Mouse (Mus musculus) hindbrain, embryonic 14.5 days (tissue): ENCODE measurements around the gene Ddah2. TPM values are rescaled to one million over a fixed set of nuclear protein-coding genes. Genes with fewer than 3 reads are reported as not detected.

Source experiments
- ATAC-seq: fragments of 200-750 bp; cut with Nextera tagmentation; 2 replicates; pipeline ENCODE4 v1.8.0; 2017; ENCODE audit warnings: moderate number of reproducible peaks, mild to moderate bottlenecking, moderate TSS enrichment, moderate library complexity; ENCODE audit not compliant: low FRiP score
- DNase-seq: peaks from one replicate; pipeline ENCODE4 v3.0.0-alpha.2; 2015; ENCODE audit warnings: low spot score
- H3K27ac ChIP-seq: fragments of 300-500 bp; sonication (generic); 2 replicates; pipeline ENCODE4 v1.5.1; 2014; ENCODE audit warnings: mild to moderate bottlenecking, moderate library complexity
- H3K27me3 ChIP-seq: fragments of 300-500 bp; sonication (generic); 2 replicates; pipeline ENCODE4 v1.6.1; 2014; ENCODE audit warnings: mild to moderate bottlenecking, low read length, mixed read lengths; ENCODE audit not compliant: control insufficient read depth, insufficient read depth
- H3K36me3 ChIP-seq: fragments of 300-500 bp; sonication (generic); replicated peaks from 2 replicates; pipeline ENCODE4 v1.6.1; 2014; ENCODE audit not compliant: control insufficient read depth, insufficient read depth
- H3K4me1 ChIP-seq: fragments of 300-500 bp; sonication (generic); replicated peaks from 2 replicates; pipeline ENCODE4 v1.6.1; 2014; ENCODE audit warnings: antibody characterized with exemption, low read length, mixed read lengths; ENCODE audit not compliant: control insufficient read depth, insufficient read depth
- H3K4me2 ChIP-seq: fragments of 300-500 bp; sonication (generic); replicated peaks from 2 replicates; pipeline ENCODE4 v1.6.1; 2014; ENCODE audit warnings: mild to moderate bottlenecking, moderate library complexity
- H3K4me3 ChIP-seq: fragments of 300-500 bp; sonication (generic); replicated peaks from 2 replicates; pipeline ENCODE4 v1.5.1; 2014; ENCODE audit warnings: mild to moderate bottlenecking, low read length
- H3K9ac ChIP-seq: fragments of 300-500 bp; sonication (generic); 2 replicates; pipeline ENCODE4 v1.6.1; 2014
- H3K9me3 ChIP-seq: fragments of 300-500 bp; sonication (generic); 2 replicates; pipeline ENCODE4 v1.6.1; 2016; ENCODE audit warnings: low read length; ENCODE audit not compliant: control insufficient read depth
- WGBS: fragments of 180-500 bp; shearing (Covaris S2); extraction: QIAGEN DNeasy Blood & Tissue Kit; methylation state at CpG from one replicate; pipeline ENCODE4 v1.1.7; 2014; 5-methylcytosine and 5-hydroxymethylcytosine counted together
- polyA plus RNA-seq: library from polyadenylated mRNA; unstranded; fragments of >200 nt; fragmentation: Nextera tagmentation; extraction: Ambion mirVana; gene quantifications from 2 replicates; pipeline ENCODE4 v1.2.1, GENCODE M21; 2014

Gene Ddah2
- polyA plus RNA-seq, 1 experiment from 2014 or later, result 295 TPM

DNA sequence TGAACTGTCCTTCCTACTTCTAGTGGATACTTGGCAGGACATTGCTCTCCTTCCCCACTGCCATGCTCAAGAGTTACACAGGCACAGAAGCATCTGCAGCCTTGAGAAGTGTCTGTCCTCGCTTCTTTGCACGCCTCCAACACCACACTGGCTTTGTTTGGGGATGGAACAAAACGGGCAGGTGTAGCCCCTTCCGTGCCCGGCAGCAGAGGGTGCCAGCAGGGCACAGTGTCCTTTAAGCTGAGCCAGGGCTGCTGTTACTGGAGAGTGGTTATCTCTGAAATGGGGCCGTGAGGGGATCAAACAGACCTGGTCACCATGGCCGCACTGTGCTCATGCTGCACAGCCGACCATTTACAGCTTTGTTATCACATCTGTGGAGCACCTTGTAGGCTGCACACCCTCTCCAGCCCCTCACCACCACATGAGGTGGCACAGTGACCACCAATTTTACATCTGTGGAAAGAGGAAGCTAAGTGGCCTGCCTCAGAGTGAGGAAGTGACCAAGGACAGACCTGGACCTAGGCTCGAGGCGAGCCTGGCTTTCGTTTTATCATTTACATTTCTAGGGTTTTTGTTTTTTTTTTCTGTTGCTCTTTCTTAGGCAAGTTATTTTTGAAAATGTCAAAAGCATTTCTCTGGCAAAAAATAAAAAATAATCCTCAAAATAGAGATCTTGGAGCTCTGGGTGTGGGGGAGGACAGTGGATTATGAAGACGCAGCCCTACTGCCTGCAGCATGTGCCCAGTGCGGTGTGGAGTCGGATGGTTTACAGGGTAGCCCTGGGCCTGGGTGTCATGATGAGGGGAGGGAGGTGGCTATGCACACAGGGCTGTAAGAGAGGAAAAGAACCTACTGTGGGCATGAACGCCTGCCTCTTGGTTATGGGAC is 35.9 kb downstream of the Ddah2 start:
- H3K9me3 ChIP-seq, result no peaks in the 10 kb centered on the region
- H3K9ac ChIP-seq, result no peak overlapping the region
- no peak overlapping the region for H3K27ac ChIP-seq
- WGBS, result 94% methylated on average over 15 of the region's 15 CpGs
- H3K4me2 ChIP-seq, result no peak overlapping the region
- no peak overlapping the region for H3K4me3 ChIP-seq
- H3K27me3 ChIP-seq, result no peaks in the 10 kb centered on the region
- peaks cover 9% of the 10 kb centered on the region for H3K4me1 ChIP-seq
- no peak for ATAC-seq
- DNase-seq, result no peak
- H3K36me3 ChIP-seq, result peaks cover 83% of the 10 kb centered on the region

DNA sequence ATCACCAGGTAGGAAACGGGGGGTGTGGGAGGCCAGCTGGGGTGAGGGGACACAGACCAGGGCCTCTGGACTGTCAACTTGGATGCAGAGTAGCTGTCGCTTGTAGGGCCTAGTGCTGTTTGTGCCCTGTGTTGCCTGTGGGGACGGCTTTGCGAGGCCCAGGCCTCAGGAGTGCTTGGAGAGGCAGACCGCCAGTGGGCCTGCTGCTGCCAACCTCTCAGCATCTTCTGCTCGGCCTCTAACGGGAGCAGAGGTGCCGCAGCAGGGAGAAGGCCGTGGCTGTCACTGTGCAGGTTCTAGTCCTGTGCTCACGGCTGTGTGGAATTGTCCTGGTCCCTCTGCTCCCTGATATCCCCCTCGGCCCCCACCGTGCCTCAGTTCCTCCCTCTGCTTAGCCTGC is 37.8 kb downstream of the Ddah2 start:
- Histone ChIP-seq H3K27ac (no peak overlapping the region), H3K9me3 (no peaks in the 10 kb centered on the region), H3K4me2 (no peak overlapping the region), H3K9ac (no peak overlapping the region), H3K27me3 (no peaks in the 10 kb centered on the region), H3K4me3 (no peak overlapping the region), H3K36me3 (peaks cover 97% of the 10 kb centered on the region), H3K4me1 (no peaks in the 10 kb centered on the region)
- 83% methylated on average over 12 of the region's 12 CpGs for WGBS
- DNase-seq (no peak), ATAC-seq (no peak)

DNA sequence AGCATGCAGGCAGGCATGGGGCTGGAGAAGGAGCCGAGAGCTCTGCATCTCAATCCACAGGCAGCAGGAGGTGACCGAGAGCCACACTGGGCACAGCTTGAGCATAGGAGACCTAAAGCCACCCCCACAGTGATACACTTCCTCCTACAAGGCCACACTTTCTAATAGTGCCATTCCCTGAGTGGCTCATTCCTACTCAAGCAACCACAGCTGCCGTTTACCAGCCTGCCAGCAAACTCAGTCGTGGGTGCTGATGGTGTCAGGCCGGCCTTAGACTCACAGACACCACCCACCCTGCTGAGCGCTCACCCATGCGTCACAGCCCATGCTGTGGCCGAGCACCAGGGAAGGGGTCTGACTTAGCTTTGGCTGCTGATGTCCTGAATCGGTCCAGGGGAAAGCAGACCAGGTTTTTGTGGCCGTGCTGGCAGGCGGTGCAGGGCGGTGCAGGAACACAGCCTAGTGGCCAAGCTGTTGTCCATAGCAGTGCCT is 38.4 kb downstream of the Ddah2 start:
- no peaks in the 10 kb centered on the region for H3K4me1 ChIP-seq
- H3K27ac ChIP-seq, result no peak overlapping the region
- WGBS, result 76% methylated on average over 12 of the region's 12 CpGs
- H3K4me2 ChIP-seq, result no peak overlapping the region
- no peak overlapping the region for H3K9ac ChIP-seq
- H3K36me3 ChIP-seq, result peaks cover 99% of the 10 kb centered on the region
- DNase-seq (no peak), ATAC-seq (no peak)
- no peaks in the 10 kb centered on the region for H3K27me3 ChIP-seq
- H3K9me3 ChIP-seq, result no peaks in the 10 kb centered on the region
- H3K4me3 ChIP-seq, result no peak overlapping the region

DNA sequence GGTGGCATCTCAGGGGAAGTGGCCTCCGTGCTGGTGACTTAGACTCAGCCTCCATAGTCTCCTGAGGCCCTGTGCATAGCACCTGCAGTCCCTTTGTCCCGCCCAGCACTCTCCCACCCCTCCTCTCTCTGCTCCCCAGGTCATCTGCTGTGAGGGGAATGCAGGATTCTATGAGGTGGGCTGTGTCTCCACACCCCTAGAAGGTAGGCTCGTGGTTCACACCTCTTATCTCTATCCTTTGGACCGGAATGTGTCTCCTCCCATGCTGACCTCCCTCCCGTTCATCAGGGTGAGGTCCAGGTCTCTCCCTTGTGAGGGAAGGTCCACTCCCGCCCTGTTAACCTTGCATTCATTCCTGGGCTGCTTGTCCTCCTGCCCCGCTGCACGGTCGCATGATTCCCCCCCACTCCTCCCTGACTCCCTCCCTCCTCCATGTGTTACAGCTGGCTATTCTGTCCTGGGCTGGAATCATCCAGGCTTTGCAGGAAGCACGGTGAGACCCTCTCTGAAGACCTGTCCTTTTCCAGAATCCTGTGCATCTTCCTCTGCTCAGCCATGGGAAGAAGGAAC is 41.4 kb downstream of the Ddah2 start:
- Histone ChIP-seq H3K9ac (no peak overlapping the region), H3K4me1 (no peaks in the 10 kb centered on the region), H3K9me3 (no peaks in the 10 kb centered on the region), H3K27me3 (no peaks in the 10 kb centered on the region), H3K4me2 (no peak overlapping the region), H3K36me3 (peaks cover 95% of the 10 kb centered on the region), H3K27ac (no peak overlapping the region), H3K4me3 (no peak overlapping the region)
- DNase-seq (no peak), ATAC-seq (no peak)
- 80% methylated on average over 10 of the region's 10 CpGs for WGBS

DNA sequence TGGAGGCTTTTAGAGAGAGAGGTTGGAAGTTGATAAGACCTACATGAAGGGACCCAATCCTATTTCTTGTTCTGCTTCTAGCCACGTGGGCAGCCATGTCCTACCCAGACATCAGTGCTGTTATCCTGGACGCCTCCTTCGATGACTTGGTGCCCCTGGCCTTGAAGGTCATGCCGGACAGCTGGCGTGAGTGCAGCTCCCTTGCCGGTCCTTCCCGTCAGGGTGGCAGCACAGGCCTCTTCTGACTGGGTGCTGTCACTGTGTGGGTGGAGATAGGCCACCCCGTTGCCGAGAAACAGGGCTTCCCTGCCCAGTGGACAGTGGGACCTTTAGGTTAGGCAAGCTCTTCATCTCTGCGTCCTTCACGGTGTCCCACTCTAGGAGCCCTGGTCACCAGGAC is 42.3 kb downstream of the Ddah2 start:
- ATAC-seq, result no peak
- H3K36me3 ChIP-seq, result peaks cover 87% of the 10 kb centered on the region
- WGBS, result 86% methylated on average over 11 of the region's 11 CpGs

DNA sequence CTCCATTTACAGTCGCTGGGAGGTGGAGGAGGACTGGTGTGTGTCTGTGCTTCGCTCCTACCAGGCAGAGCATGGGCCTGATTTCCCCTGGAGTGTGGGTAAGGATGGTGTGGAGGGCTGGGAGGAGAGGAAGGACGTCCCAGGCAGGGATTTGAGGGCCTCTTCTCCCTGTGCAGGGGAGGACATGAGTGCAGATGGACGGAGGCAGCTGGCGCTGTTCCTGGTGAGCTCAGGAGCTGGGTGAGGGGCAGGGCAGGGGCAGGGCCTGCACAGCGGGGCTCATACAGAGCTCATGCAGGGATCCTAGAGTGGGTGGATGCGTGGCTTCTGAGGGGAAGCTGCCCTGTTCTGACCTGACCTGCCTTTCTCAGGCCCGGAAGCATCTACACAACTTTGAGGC is 43.5 kb downstream of the Ddah2 start:
- Histone ChIP-seq H3K36me3 (peaks cover 75% of the 10 kb centered on the region), H3K4me2 (no peak overlapping the region)

More for the DNA sequence above, 42.3 kb downstream of the Ddah2 start:
- Histone ChIP-seq H3K27ac (no peak overlapping the region), H3K4me2 (no peak overlapping the region), H3K9ac (no peak overlapping the region), H3K4me1 (no peaks in the 10 kb centered on the region), H3K27me3 (no peaks in the 10 kb centered on the region), H3K9me3 (no peaks in the 10 kb centered on the region), H3K4me3 (no peak overlapping the region)
- DNase-seq, result no peak

DNA sequence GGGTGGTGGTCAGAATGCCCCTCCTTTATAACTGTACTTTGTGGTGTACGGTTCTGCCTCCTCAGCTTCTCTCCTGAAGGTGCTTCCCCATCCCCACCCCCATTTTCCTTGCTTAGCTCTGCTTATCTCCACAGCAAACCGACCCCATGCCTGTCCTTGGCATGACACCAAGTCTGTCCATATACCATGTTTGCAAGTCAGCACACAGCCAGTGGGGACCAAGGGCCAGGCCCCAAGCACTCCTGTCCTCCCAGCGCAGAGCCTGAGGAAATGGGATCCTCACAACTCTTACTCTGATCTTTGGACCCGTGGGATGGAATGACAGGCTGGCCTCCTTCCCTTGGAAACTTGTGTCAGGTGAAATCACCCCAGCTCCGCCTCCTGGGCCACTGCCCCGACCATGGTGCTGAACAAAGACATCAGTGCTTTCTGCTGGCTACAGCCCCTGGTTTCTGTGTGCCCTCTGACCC is 44.4 kb downstream of the Ddah2 start:
- ATAC-seq (no peak), DNase-seq (no peak)
- 71% methylated on average over 6 of the region's 6 CpGs for WGBS
- Histone ChIP-seq H3K9ac (no peak overlapping the region), H3K9me3 (no peaks in the 10 kb centered on the region), H3K4me3 (no peak overlapping the region), H3K4me2 (no peak overlapping the region), H3K36me3 (peaks cover 66% of the 10 kb centered on the region), H3K4me1 (no peaks in the 10 kb centered on the region), H3K27ac (no peak overlapping the region), H3K27me3 (no peaks in the 10 kb centered on the region)

More for the DNA sequence above, 43.5 kb downstream of the Ddah2 start:
- H3K9me3 ChIP-seq, result no peaks in the 10 kb centered on the region
- H3K4me1 ChIP-seq, result no peaks in the 10 kb centered on the region
- H3K4me3 ChIP-seq, result no peak overlapping the region
- H3K27me3 ChIP-seq, result no peaks in the 10 kb centered on the region
- DNase-seq, result no peak
- ATAC-seq, result no peak
- no peak overlapping the region for H3K27ac ChIP-seq
- H3K9ac ChIP-seq, result no peak overlapping the region
- 74% methylated on average over 8 of the region's 8 CpGs for WGBS

DNA sequence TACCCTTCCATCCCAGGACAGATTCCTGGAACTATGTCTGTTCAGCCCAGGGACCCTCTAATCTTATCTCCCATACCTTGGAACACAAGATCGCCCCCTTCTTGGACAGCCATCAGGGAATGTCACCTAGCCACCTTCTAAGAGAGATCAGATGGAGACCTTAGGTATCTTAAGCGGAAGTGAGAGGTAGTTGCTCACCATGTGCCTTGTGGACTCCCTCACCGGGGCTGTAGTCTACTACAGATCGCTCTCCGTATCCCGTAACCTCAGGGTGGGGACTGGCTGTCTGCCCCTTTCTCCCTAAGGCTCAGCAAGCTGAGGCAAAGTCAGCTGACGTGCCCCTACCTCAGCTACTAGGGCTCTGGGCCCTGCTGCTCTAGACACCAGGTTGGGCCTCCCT is 45.2 kb downstream of the Ddah2 start:
- no peak overlapping the region for H3K4me3 ChIP-seq
- no peaks in the 10 kb centered on the region for H3K27me3 ChIP-seq
- no peak overlapping the region for H3K27ac ChIP-seq
- H3K36me3 ChIP-seq, result peaks cover 57% of the 10 kb centered on the region
- ATAC-seq (no peak), DNase-seq (no peak)
- H3K4me1 ChIP-seq, result no peaks in the 10 kb centered on the region
- WGBS, result 95% methylated on average over 7 of the region's 7 CpGs
- no peak overlapping the region for H3K9ac ChIP-seq
- H3K9me3 ChIP-seq, result no peaks in the 10 kb centered on the region
- H3K4me2 ChIP-seq, result no peak overlapping the region

DNA sequence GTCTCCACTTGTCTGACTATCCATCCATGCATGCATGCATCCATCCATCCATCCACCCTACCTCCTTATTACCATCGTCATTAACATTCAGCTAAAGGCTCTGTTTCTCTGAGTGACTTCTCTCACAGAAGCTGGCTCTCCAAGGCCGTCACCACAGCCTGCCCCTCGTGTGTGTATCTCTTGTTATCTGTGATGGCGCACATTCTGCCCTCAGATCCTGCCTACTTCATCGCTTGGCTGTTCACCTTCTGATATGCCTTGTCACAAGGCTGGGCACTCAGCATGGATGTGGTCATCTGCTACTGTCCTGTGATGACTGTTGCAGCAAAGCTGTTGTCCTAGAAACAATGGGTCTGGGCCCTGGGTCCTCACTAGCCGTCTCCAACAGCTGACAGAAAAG is 45.9 kb downstream of the Ddah2 start:
- Histone ChIP-seq H3K4me1 (no peaks in the 10 kb centered on the region), H3K4me2 (no peak overlapping the region), H3K27ac (no peak overlapping the region), H3K27me3 (no peaks in the 10 kb centered on the region), H3K9ac (no peak overlapping the region), H3K9me3 (no peaks in the 10 kb centered on the region), H3K36me3 (peaks cover 51% of the 10 kb centered on the region), H3K4me3 (no peak overlapping the region)
- ATAC-seq (no peak), DNase-seq (no peak)
- 69% methylated on average over 6 of the region's 6 CpGs for WGBS
